Mouse (Mus musculus): Measurements from ENCODE around the gene Fam216a. TPM values are rescaled to one million over a fixed set of nuclear protein-coding genes. Genes with fewer than 3 reads are reported as not detected.

Fam216a gene
- polyA plus RNA-seq, 1 experiment from 2014 or later, result 61.2 TPM

DNA sequence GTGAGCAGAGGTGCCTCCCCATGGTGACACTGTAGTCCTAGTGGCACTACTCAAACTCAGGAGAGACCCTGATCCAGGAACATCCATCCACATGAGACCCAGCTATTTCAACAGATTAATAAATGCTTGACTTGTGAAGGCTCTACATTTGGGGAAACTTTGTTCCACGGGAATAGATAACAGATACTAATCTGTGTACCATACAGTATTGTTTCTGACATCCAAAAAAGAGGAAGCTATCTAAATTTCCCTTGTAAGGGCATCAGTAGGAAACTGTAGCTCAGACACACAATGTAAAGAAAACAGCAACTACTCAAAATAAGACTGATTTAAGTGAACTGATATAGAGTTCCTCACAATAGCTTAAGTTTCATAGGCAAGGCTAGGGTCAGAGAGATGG is 29.3 kb downstream of the Fam216a start:
- DNase-seq (ENCODE audit: low spot score), result no peak
- H3K36me3 ChIP-seq (ENCODE audit: control insufficient read depth, insufficient read depth, low read length), result no peaks in the 10 kb centered on the region
- no peaks in the 10 kb centered on the region for H3K27me3 ChIP-seq (replicated peaks; ENCODE audit: control insufficient read depth, insufficient read depth, low read length)
- no peaks in the 10 kb centered on the region for H3K9me3 ChIP-seq (ENCODE audit: control insufficient read depth, low read length)
- no peak overlapping the region for H3K4me3 ChIP-seq (ENCODE audit: low read depth, low read length)
- no peak for ATAC-seq (replicated peaks; ENCODE audit: low FRiP score, low TSS enrichment, low read depth)
- no peak overlapping the region for H3K27ac ChIP-seq (ENCODE audit: low read depth)
- 73% methylated on average over 1 of the region's 1 CpGs for WGBS
- no peaks in the 10 kb centered on the region for H3K4me1 ChIP-seq (replicated peaks; ENCODE audit: control insufficient read depth, insufficient read depth, low read length)
- no peak overlapping the region for H3K4me2 ChIP-seq (ENCODE audit: low read length)
- H3K9ac ChIP-seq (ENCODE audit: low read length), result no peak overlapping the region

GRCm38 (mm10) chr5:122336554-122337294 is 35.4 kb downstream of the Fam216a start:
- ATAC-seq (replicated peaks; ENCODE audit: low FRiP score, low TSS enrichment, low read depth) (no peak), DNase-seq (ENCODE audit: low spot score) (no peak)
- Histone ChIP-seq H3K4me2 (ENCODE audit: low read length) (no peak overlapping the region), H3K27ac (ENCODE audit: low read depth) (no peak overlapping the region), H3K36me3 (ENCODE audit: control insufficient read depth, insufficient read depth, low read length) (no peaks in the 10 kb centered on the region), H3K4me3 (ENCODE audit: low read depth, low read length) (no peak overlapping the region), H3K4me1 (replicated peaks; ENCODE audit: control insufficient read depth, insufficient read depth, low read length) (no peaks in the 10 kb centered on the region), H3K9me3 (ENCODE audit: control insufficient read depth, low read length) (no peaks in the 10 kb centered on the region), H3K9ac (ENCODE audit: low read length) (no peak overlapping the region), H3K27me3 (replicated peaks; ENCODE audit: control insufficient read depth, insufficient read depth, low read length) (no peaks in the 10 kb centered on the region)
- 91% methylated on average over 7 of the region's 7 CpGs for WGBS

GRCm38 (mm10) chr5:122334682-122335081 is 37.5 kb downstream of the Fam216a start:
- Histone ChIP-seq H3K27ac (ENCODE audit: low read depth) (no peak overlapping the region), H3K27me3 (replicated peaks; ENCODE audit: control insufficient read depth, insufficient read depth, low read length) (no peaks in the 10 kb centered on the region), H3K9me3 (ENCODE audit: control insufficient read depth, low read length) (no peaks in the 10 kb centered on the region), H3K4me3 (ENCODE audit: low read depth, low read length) (no peak overlapping the region), H3K4me1 (replicated peaks; ENCODE audit: control insufficient read depth, insufficient read depth, low read length) (no peaks in the 10 kb centered on the region), H3K36me3 (ENCODE audit: control insufficient read depth, insufficient read depth, low read length) (no peaks in the 10 kb centered on the region), H3K4me2 (ENCODE audit: low read length) (no peak overlapping the region), H3K9ac (ENCODE audit: low read length) (no peak overlapping the region)
- no peak for DNase-seq (ENCODE audit: low spot score)
- ATAC-seq (replicated peaks; ENCODE audit: low FRiP score, low TSS enrichment, low read depth), result no peak
- WGBS, result 73% methylated on average over 3 of the region's 3 CpGs

- H3K4me3 ChIP-seq (ENCODE audit: low read depth, low read length), result no peak overlapping the region
- WGBS, result 81% methylated on average over 4 of the region's 4 CpGs
- DNase-seq (ENCODE audit: low spot score) (no peak), ATAC-seq (replicated peaks; ENCODE audit: low FRiP score, low TSS enrichment, low read depth) (no peak)
- no peak overlapping the region for H3K4me2 ChIP-seq (ENCODE audit: low read length)
- H3K36me3 ChIP-seq (ENCODE audit: control insufficient read depth, insufficient read depth, low read length), result peaks cover 14% of the 10 kb centered on the region
- H3K9ac ChIP-seq (ENCODE audit: low read length), result no peak overlapping the region
- H3K4me1 ChIP-seq (replicated peaks; ENCODE audit: control insufficient read depth, insufficient read depth, low read length), result no peaks in the 10 kb centered on the region
- no peaks in the 10 kb centered on the region for H3K27me3 ChIP-seq (replicated peaks; ENCODE audit: control insufficient read depth, insufficient read depth, low read length)
- no peak overlapping the region for H3K27ac ChIP-seq (ENCODE audit: low read depth)
- no peaks in the 10 kb centered on the region for H3K9me3 ChIP-seq (ENCODE audit: control insufficient read depth, low read length)
These were observed 41.9 kb downstream of the Fam216a start for GRCm38 (mm10) chr5:122330269-122330668.

DNA sequence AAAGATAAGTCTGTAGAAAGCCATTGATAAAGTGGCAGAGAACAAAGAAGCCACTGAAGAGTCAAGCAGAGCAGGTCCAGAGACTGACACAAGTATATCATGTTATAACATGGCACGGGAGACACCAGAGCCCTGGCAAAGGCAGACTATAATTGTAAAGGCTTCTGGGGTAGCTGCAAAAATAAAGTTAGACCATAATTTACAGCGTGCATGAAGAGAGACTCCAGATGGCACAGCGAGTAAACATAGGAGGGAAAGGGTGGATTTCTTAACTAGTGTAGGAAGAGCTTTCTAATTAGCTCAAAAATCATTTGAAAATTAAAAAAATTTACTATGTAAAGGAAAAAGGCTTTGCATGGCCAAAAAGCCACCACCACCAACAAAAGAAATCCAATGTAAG is 44.9 kb downstream of the Fam216a start:
- DNase-seq (ENCODE audit: low spot score) (no peak), ATAC-seq (replicated peaks; ENCODE audit: low FRiP score, low TSS enrichment, low read depth) (no peak)
- WGBS, result 83% methylated on average over 3 of the region's 3 CpGs
- no peak overlapping the region for H3K4me2 ChIP-seq (ENCODE audit: low read length)
- peaks cover 26% of the 10 kb centered on the region for H3K36me3 ChIP-seq (ENCODE audit: control insufficient read depth, insufficient read depth, low read length)
- no peak overlapping the region for H3K4me3 ChIP-seq (ENCODE audit: low read depth, low read length)
- H3K27ac ChIP-seq (ENCODE audit: low read depth), result no peak overlapping the region
- H3K4me1 ChIP-seq (replicated peaks; ENCODE audit: control insufficient read depth, insufficient read depth, low read length), result no peaks in the 10 kb centered on the region
- H3K27me3 ChIP-seq (replicated peaks; ENCODE audit: control insufficient read depth, insufficient read depth, low read length), result no peaks in the 10 kb centered on the region
- no peak overlapping the region for H3K9ac ChIP-seq (ENCODE audit: low read length)
- no peaks in the 10 kb centered on the region for H3K9me3 ChIP-seq (ENCODE audit: control insufficient read depth, low read length)

DNA sequence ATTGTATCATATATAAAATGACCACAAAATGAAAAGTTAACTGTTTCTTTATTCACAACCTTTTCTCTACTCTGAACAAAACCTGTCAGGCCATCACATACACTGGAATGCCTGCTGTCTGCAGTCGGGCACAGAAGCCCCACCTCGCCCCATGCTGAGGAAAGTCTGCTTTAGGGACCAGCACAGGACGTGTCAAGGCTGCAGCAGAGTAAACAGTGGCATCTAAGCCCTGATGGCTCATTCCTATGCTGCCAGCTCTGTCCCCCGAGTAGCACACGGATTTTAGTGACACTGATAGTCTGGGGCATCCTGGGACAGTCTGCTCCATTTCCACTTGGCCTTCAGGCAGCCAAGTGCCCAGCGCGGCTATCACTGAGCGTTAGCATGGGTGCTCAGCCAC is 46.7 kb downstream of the Fam216a start:
- 93% methylated on average over 8 of the region's 8 CpGs for WGBS

DNA sequence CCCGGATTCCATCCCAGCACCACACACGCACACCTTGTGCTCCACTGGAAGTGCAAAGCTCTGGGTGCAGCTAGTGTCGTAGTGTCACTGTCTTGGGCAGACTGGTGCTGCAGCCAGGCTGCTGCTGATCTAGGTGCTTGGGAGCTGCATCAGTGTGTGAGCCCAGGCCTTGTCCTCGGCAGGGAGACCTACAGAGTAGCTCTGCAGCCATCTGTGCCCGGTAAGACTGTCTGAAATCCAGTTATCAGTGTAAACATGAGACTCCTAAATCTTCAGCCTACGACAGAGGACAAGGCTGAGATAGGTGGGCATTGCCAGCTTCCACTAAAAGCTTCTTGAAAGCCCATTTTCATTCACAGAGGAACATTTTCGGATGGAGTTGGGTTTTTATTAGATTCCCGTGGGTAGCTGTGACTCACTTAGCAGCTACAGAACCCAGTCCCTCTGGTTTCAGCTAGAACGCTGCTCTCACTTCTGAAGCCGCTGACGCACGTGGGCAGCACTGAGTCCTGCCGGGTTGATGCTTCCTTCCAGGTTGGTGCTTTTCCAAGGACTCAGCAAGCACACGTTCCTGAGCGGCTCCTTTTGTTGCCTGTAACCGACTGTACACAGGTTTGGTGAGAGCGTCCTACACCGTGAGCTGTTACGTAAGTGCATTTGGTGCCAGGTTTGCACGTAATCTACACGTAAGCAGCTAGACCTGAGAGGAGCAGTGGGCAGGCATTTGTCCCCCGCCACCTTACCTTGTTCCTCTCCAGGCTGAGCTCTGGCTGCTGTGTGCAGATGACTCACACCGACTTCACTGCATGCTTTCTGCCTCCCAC is 47.3 kb downstream of the Fam216a start:
- Histone ChIP-seq H3K4me1 (replicated peaks; ENCODE audit: control insufficient read depth, insufficient read depth, low read length) (no peaks in the 10 kb centered on the region), H3K27ac (ENCODE audit: low read depth) (no peak overlapping the region), H3K4me3 (ENCODE audit: low read depth, low read length) (no peak overlapping the region), H3K27me3 (replicated peaks; ENCODE audit: control insufficient read depth, insufficient read depth, low read length) (no peaks in the 10 kb centered on the region), H3K9me3 (ENCODE audit: control insufficient read depth, low read length) (no peaks in the 10 kb centered on the region), H3K4me2 (ENCODE audit: low read length) (no peak overlapping the region), H3K9ac (ENCODE audit: low read length) (no peak overlapping the region), H3K36me3 (ENCODE audit: control insufficient read depth, insufficient read depth, low read length) (peaks cover 50% of the 10 kb centered on the region)
- 86% methylated on average over 23 of the region's 23 CpGs for WGBS
- DNase-seq (ENCODE audit: low spot score) (no peak), ATAC-seq (replicated peaks; ENCODE audit: low FRiP score, low TSS enrichment, low read depth) (no peak)

More for the DNA sequence above, 46.7 kb downstream of the Fam216a start:
- no peak for DNase-seq (ENCODE audit: low spot score)
- H3K36me3 ChIP-seq (ENCODE audit: control insufficient read depth, insufficient read depth, low read length), result peaks cover 43% of the 10 kb centered on the region
- no peak overlapping the region for H3K27ac ChIP-seq (ENCODE audit: low read depth)
- no peaks in the 10 kb centered on the region for H3K27me3 ChIP-seq (replicated peaks; ENCODE audit: control insufficient read depth, insufficient read depth, low read length)
- H3K4me2 ChIP-seq (ENCODE audit: low read length), result no peak overlapping the region
- no peak overlapping the region for H3K4me3 ChIP-seq (ENCODE audit: low read depth, low read length)
- ATAC-seq (replicated peaks; ENCODE audit: low FRiP score, low TSS enrichment, low read depth), result no peak
- no peaks in the 10 kb centered on the region for H3K4me1 ChIP-seq (replicated peaks; ENCODE audit: control insufficient read depth, insufficient read depth, low read length)
- H3K9ac ChIP-seq (ENCODE audit: low read length), result no peak overlapping the region
- H3K9me3 ChIP-seq (ENCODE audit: control insufficient read depth, low read length), result no peaks in the 10 kb centered on the region

DNA sequence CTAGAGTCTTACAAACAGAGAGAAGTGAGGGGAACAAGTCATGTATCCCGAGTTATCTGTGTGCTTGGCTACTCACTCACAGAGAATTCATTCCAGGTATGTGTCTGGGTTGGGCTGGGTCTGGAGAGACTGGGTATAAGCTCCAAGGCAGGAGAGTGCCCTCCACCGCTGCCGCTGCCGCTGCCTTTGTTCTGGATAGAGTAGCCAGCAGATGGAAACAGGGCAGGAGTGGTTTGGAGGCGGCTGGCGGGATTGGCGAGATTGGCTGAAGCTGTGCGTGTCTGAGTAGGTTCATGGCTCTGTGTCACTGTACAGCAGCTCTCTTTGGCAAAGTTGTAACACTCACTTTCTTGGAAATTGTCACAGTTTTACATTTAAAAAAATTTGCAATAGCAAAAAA is 48.6 kb downstream of the Fam216a start:
- H3K9ac ChIP-seq (ENCODE audit: low read length), result no peak overlapping the region
- DNase-seq (ENCODE audit: low spot score) (no peak), ATAC-seq (replicated peaks; ENCODE audit: low FRiP score, low TSS enrichment, low read depth) (no peak)
- peaks cover 51% of the 10 kb centered on the region for H3K36me3 ChIP-seq (ENCODE audit: control insufficient read depth, insufficient read depth, low read length)
- H3K4me2 ChIP-seq (ENCODE audit: low read length), result no peak overlapping the region
- H3K4me3 ChIP-seq (ENCODE audit: low read depth, low read length), result no peak overlapping the region
- 82% methylated on average over 8 of the region's 8 CpGs for WGBS
- H3K9me3 ChIP-seq (ENCODE audit: control insufficient read depth, low read length), result no peaks in the 10 kb centered on the region
- no peaks in the 10 kb centered on the region for H3K27me3 ChIP-seq (replicated peaks; ENCODE audit: control insufficient read depth, insufficient read depth, low read length)
- no peaks in the 10 kb centered on the region; the same call in 1 of the 2 replicates for H3K4me1 ChIP-seq (replicated peaks; ENCODE audit: control insufficient read depth, insufficient read depth, low read length)
- no peak overlapping the region for H3K27ac ChIP-seq (ENCODE audit: low read depth)

Data from intestine, embryonic 14.5 days (tissue).